Mouse (Mus musculus): ENCODE data around the gene Glp1r.

Glp1r gene

GRCm38 (mm10) chr17:30901627-30902026 is at the start of gene Glp1r:
Glp1r (plus strand) TSS chr17:30901817.
- DNase-seq, result no peak

DNA sequence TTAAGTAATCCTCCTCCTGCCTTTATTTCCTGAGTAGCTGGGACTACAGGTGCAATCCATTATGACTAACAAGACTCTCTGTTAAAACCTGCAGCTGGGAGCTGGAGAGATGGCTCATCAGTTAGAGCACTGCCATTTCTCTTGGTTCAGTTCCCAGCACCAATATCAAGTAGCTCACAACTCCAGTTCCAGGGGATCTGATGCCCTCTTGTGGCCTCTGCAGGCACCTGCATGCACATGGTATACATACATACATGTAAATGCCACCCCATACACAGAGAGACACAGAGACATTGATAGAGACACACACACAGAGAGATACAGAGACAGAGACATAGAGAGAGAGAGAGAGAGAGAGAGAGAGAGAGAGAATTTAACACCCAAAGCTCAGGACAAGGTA is 49.3 kb upstream of the Glp1r start:
- DNase-seq, result no peak

DNA sequence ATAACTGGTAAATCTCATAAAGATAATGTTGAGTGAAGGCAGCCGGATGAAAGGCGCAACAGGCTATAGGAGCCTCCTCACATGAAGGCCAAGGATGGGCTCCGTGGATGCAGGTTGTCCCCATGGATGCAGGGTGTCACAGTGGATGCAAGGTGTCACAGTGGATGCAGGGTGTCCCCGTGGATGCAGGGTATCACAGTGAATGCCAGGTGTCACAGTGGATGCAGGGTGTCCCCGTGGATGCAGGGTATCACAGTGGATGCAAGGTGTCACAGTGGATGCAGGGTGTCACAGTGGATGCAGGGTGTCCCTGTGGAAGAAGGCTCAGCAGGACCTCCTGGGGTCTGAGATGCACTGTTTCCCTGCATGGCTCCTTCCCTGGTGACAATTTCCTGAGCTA is 44.3 kb upstream of the Glp1r start:
- no peak for DNase-seq

- DNase-seq, result no peak
Observed at GRCm38 (mm10) chr17:30858586-30859259, 42.9 kb upstream of the Glp1r start.

DNA sequence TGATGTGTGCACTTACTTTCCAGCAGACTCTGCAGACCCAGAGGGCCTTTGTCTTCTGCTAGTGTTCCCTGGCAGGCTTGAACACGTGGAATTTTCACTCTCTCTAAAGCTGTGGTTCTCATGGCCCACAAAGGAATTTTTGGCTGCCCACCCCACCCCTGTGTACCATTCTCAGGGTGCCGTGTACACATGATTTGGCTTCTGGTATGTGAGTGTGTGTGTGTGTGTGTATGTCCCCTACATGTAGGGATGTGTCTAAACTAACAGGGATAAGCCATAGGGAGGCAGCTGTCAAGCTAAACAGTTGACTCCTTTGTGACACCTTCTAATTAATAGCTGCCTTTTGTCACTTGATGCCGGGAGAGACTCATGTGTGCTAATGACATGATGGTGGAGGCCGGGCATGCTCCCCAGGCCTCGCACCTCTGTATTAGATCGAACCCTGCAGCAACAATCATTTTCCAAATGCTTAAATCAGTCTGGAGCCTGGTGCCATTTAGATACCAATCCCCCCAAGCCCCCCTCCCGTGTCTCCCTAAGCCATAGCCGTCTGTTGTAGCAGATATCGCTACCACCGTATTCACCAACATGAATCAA is 41.5 kb upstream of the Glp1r start:
- DNase-seq, result no peak

GRCm38 (mm10) chr17:30860606-30861005 is 41.0 kb upstream of the Glp1r start:
- no peak for DNase-seq

DNA sequence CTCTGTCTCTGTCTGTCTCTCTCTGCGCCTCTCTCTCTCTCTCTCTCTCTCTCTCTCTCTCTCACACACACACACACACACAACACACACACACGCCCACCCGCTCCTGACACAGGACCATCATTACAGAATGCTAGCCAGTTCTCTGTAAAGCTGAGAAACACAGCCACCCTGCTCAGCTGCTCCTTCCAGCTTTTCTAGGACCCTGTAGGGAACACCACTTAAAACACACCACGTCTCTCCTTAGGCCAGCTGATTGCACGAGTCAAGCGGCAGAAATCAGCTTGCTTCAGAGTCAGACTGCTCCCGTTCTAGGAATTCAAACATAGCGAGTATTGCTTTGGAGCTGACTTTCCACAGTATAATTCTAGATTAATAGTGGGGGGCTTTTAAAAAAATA is 35.3 kb upstream of the Glp1r start:
- DNase-seq, result no peak

GRCm38 (mm10) chr17:30866966-30867365 is 34.7 kb upstream of the Glp1r start:
- peak; percentile 31 for DNase-seq

GRCm38 (mm10) chr17:30871040-30871439 is 30.6 kb upstream of the Glp1r start:
- no peak for DNase-seq

DNA sequence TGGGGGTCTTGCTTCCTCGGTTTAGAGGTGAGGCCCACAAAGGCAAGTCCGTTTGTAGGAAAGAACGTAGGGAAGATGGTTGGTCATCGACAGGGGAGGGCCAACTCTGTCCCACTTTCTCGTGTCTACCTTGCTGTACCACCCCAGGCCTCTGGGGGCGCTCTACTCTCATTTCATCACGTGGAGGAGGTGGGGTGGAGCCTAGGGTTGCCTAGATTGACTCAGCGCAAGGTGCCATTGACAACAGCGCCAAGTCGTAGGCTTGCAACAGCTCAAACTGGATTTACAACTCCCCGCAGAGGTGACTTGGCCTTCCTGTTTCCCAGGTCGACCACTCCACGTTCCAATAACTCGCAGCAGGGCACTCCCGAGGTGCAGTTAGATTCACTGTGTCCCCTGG is 27.3 kb upstream of the Glp1r start:
- no peak for DNase-seq

GRCm38 (mm10) chr17:30877456-30877855 is 24.2 kb upstream of the Glp1r start:
- peak; percentile 90 for DNase-seq

DNA sequence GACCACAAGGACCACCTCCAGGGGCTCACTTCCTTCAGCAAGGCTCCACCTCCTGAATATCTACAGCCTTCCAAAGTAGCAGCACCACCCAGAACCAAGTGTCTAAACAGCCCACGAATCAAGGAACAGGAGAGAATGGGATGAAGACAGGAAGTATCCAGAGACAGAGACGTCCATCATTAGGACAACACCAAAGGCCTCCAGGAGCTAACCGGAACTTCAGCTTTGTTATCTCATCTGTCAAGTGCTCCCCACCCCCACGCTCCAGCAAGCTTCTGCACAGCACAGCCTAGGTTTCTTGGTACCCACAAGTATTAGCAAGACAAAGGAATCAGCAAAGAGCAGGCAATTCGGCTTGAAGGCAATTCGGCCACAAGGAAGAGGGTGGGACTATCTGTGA is 23.0 kb upstream of the Glp1r start:
- no peak for DNase-seq

GRCm38 (mm10) chr17:30880391-30880790 is 21.2 kb upstream of the Glp1r start:
- DNase-seq, result no peak

DNA sequence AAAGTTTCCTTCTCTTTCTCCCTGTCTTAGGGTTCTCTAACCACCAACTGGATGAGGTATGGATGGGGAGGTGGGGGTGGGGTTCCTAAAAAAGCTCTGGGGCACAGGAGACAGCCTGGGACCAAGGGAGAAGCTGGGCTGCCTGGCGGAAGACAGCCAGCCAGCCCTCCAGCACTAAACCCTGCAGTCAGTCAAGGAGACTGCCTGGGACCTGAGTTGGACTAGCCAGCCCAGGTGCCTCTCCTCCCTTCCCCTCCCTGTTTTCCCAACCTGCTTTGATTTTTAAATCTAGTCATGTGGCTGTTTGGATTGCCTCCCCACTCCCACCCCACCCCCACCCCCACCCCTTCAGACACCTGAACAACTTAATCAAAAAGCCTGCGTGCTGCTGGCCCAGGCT is 20.6 kb upstream of the Glp1r start:
- no peak for DNase-seq

GRCm38 (mm10) chr17:30882206-30882605 is 19.4 kb upstream of the Glp1r start:
- DNase-seq, result no peak

DNA sequence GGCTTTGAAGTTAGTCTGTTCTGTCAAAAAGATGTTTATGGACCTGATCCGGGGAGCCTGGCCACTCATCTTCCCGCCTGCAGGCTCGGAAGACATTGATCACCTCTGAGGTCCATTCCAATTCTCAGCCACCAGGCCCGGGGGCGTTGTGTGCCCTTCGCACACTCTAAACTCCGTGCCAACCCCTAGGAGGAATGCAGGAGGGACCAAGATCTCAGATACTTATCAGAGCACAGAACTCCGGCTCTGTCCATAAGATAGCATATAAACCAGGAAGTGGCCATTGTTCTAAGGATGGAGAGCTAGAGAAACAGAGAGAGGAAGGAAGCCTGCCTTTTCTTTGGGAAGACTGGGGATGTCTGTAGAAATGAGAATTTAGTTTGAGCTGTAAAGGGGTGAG is 18.1 kb upstream of the Glp1r start:
- DNase-seq, result no peak

DNA sequence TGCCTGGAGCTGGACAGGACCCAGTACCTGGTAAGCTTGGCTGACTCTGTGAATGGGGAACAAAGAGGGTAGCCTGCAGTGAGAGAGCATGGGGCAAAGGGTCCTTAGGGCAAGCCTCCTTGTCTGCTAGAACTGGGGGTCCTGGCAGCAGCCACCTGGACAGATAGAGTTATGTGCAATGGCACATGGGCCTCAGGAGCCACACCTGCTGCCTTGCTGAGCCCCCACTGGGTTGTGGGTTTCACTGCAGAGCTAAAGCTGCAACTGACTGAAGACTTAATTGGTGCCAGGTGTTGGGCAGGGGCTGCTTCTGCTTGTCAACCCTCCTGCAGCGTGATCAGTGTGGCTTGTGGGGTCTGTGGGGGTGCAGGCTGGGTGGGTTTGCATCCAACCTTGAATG is 9.5 kb upstream of the Glp1r start:
- no peak for DNase-seq

DNA sequence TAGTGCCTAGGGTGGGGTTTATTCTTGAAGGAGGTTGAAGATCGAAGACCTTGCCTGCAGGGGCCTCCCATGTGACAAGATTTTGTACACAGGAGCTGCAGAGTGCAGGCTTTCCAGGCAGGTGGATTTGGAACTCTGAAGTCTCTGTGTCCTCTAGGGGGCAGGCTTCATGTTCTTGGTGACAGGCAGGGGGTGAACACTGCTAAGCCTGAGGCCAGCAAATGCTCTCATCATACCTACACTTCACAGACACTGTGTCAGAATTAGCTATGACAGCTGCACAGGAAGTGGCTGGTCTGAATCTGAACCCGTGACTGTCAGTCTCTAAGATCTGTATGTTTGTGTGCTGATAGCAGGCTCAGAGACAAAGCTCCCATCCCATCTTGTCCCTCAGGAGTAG is 8.9 kb upstream of the Glp1r start:
- no peak for DNase-seq

DNA sequence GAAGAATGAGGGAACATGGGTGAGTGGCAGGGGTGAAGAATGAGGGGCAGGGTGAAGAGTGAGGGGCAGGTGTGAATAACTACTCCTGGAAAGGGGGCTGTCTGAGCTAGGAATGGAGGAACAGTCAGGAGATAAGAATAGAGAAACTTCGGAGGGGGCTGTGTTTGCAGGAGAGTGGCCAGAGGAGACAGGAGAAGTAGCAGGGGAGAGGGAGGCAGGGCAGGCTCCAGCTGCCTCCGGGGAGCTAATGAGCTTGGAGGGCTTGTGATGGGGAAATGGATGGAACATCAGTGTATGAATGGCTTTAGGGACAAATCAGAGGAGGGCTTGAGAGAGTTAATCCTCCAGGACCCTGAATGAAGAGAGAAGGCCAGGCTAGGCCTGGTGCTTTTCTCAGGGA is 4.5 kb upstream of the Glp1r start:
- DNase-seq, result no peak

DNA sequence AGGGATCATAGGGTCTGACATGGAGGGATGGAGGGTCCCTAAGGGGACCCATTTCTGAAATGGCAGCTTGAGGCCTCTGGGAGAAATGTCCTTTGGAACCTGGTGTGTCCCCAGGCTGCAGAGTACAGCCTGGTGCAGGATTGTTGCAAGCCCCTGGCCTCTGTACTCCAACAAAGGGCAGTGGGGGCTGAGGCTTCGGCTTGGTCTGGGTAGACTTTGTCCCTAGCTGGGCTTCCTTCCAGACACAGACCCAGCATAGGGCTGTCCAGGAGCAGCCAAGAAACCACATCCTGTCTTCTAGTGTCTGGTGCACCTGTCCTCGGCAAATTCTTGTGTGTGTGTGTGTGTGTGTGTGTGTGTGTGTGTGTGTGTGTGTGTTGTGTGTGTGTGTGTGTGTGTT is 2.5 kb downstream of the Glp1r start:
- no peak for DNase-seq

DNA sequence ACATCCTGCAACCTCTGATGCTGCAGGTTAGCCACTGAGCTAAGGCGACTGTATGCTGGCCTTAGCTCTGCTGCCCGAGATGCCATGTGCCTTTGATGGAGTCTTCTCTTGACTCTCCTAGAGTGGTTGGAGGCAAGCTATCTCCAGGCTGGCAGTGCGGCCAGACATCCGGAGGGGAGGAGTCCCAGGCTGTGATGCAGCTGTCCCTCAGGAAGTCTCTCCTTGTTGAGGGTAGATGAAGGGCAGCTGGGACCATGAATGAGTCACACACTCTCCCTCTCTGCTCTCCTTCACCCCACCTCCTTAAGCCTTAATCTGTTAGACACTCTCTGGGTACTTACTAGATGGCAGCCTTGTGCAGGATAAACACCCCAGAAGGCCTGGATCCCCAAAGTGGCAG is 6.0 kb downstream of the Glp1r start:
- no peak for DNase-seq

DNA sequence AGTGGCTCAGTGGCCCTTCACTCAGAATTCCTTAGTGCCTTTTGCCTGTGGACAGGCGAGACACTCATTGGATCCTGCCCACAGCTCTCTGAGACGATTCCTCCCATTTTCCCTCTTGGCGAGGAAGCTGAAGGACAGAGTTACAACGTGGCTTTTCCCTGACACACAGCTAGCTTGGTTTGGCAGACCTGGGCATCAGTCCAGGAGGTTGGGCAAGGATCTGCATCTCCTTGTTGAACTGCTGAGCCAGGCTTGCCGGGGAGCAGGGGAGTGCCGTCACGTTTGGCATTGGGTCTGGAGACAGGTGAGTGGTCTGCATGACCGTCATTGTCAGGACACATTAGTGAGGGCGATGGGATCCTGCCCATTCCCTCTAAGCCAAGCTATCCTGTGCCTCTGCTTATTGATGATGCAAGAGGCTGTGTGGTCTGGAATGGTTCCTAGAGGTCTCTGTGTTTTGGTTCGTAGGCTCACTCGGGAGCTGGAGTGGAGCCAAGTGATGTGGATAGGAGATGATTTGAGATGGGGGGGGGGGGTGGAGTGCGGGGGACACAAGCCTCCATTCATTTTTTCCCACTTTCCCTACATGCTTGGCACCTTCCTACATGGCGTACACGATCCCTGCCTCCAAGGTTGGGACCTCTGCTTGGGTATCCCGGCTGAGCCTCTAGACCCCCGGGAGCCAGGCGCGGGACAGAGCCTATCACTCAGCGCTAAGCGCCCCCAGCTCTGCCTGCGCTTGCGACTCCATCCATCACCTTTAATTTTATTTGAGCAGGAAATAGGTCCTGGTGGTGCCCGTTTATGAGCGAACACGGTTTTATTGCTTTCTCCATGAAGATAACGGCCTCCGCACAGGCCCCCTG is 9.5 kb downstream of the Glp1r start:
- DNase-seq, result no peak

GRCm38 (mm10) chr17:30911732-30912088 is 10.1 kb downstream of the Glp1r start:
- DNase-seq, result no peak

- no peak for DNase-seq
Observed at GRCm38 (mm10) chr17:30912536-30912935, 10.9 kb downstream of the Glp1r start.
